Mouse (Mus musculus) hindbrain, embryonic 16.5 days (tissue): Measurements from ENCODE around the gene C4b. TPM values are rescaled to one million over a fixed set of nuclear protein-coding genes. Genes with fewer than 3 reads are reported as not detected.

Experiments
- ATAC-seq: fragments of 200-750 bp; cut with Nextera tagmentation; 2 replicates; pipeline ENCODE4 v1.8.0; 2017; ENCODE audit warnings: moderate TSS enrichment, moderate library complexity
- H3K27ac ChIP-seq: fragments of 300-500 bp; sonication (generic); 2 replicates; pipeline ENCODE4 v1.5.1; 2014; ENCODE audit warnings: low read depth, mild to moderate bottlenecking, control low read depth, low read length, moderate library complexity
- H3K27me3 ChIP-seq: fragments of 300-500 bp; sonication (generic); replicated peaks from 2 replicates; pipeline ENCODE4 v1.6.1; 2014; ENCODE audit warnings: low read length; ENCODE audit not compliant: control insufficient read depth, insufficient read depth
- H3K36me3 ChIP-seq: fragments of 300-500 bp; sonication (generic); 2 replicates; pipeline ENCODE4 v1.6.1; 2014; ENCODE audit warnings: mild to moderate bottlenecking, low read length, moderate library complexity, mixed read lengths; ENCODE audit not compliant: control insufficient read depth, insufficient read depth
- H3K4me1 ChIP-seq: fragments of 300-500 bp; sonication (generic); 2 replicates; pipeline ENCODE4 v1.6.1; 2014; ENCODE audit warnings: low read depth, low read length; ENCODE audit not compliant: control insufficient read depth, insufficient read depth
- H3K4me2 ChIP-seq: fragments of 300-500 bp; sonication (generic); 2 replicates; pipeline ENCODE4 v1.6.1; 2014; ENCODE audit warnings: mild to moderate bottlenecking, low read length, control low read depth, moderate library complexity
- H3K4me3 ChIP-seq: fragments of 300-500 bp; sonication (generic); 2 replicates; pipeline ENCODE4 v1.5.1; 2014; ENCODE audit warnings: mild to moderate bottlenecking, low read length, control low read depth, moderate library complexity
- H3K9ac ChIP-seq: fragments of 300-500 bp; sonication (generic); 2 replicates; pipeline ENCODE4 v1.6.1; 2014; ENCODE audit warnings: low read depth, mild to moderate bottlenecking, control low read depth, low read length, moderate library complexity
- H3K9me3 ChIP-seq: fragments of 300-500 bp; sonication (generic); 2 replicates; pipeline ENCODE4 v1.6.1; 2014; ENCODE audit warnings: mild to moderate bottlenecking, low read length, moderate library complexity; ENCODE audit not compliant: control insufficient read depth
- WGBS: fragments of 180-500 bp; shearing (Covaris S2); extraction: QIAGEN DNeasy Blood & Tissue Kit; methylation state at CpG from one replicate; pipeline ENCODE4 v1.1.7; 2014; 5-methylcytosine and 5-hydroxymethylcytosine counted together
- polyA plus RNA-seq: library from polyadenylated mRNA; unstranded; fragments of >200 nt; fragmentation: Nextera tagmentation; extraction: Ambion mirVana; gene quantifications from 2 replicates; pipeline ENCODE4 v1.2.1, GENCODE M21; 2015

The C4b gene
- polyA plus RNA-seq, 1 experiment from 2014 or later = 0.25 TPM

DNA sequence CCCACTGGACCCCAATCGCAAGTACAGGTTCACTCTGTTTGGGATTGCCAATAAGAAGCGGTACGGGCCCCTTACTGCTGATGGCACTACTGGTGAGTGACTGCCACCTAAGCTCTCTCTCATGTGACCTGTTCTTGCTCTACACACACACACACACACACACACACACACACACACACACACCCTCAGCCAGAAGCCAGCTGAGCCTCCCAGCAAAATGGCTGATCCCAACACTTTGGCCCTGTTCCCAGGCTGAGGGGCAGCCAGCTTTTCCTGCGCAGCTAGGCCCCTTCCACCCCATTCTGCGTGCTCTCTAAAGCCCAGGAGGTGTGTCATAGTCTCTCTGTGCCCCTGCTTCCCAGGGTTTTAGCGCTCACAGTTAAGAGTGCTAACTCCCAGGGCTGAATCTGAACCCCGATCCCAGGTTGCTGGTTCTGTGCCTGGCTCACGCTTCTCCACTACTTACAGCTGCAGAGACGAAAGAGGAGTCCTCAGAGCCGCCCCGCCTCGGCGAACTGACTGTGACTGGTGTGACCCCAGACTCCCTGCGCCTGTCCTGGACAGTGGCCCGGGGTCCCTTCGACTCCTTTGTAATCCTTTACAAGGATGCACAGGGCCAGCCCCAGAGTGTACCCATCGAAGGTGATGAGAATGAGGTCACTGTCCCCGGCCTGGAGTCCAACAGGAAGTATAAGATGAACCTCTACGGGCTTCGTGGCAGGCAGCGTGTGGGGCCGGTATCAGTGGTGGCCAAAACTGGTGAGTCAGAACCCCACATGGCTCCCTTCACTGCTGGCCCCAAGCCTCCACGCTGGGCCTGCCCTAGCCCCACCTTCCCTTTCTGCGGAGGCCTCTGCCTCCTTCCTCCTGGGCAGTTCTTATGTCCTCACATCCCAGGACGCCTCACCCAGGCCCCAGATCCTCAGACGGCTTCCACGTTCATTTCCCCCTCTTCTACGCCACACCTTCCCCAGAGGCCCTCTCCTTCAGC, 58.3 kb downstream of the C4b start:
- Histone ChIP-seq H3K27ac (no peak overlapping the region; the same call in 1 of the 2 replicates), H3K4me1 (no peaks in the 10 kb centered on the region), H3K36me3 (no peaks in the 10 kb centered on the region), H3K9ac (no peak overlapping the region), H3K9me3 (no peaks in the 10 kb centered on the region), H3K4me2 (no peak overlapping the region), H3K4me3 (no peak overlapping the region), H3K27me3 (no peaks in the 10 kb centered on the region)
- peak; percentile 73 for ATAC-seq
- WGBS = 79% methylated on average over 28 of the region's 28 CpGs

DNA sequence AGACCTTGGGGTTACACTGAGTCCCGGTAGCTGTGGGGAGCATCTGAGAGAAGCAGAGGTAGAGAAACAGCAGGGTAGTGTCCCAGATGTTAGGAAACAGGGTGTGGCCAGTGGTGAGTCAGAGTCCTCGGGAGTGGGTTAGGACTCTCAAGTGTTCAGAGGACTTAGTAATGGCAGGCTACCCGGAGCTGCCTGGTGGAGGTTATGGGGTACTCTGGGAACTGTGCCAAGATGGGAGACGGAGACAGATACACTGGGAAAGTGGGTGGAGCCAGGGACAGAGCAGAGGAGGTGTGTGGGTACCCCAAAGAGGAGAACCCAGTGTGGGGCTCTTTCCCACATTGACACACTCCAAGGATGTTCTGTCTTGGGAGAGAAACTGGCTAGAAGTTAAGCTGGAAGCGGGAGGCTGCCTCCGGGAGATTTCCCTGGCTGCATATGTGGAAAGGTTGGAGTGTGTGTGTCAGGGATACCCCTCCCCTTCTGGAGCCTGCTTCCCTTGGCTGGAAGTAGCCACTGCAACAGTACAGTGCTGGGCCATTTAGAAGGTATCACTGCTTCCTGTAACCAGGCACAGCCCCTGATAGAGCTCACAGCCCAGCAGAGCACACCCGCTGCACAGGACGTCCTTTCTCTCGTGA, 59.3 kb downstream of the C4b start:
- no peak overlapping the region for H3K4me3 ChIP-seq
- no peak overlapping the region for H3K9ac ChIP-seq
- no peak for ATAC-seq
- no peaks in the 10 kb centered on the region for H3K27me3 ChIP-seq
- WGBS = 67% methylated on average over 9 of the region's 9 CpGs
- H3K4me2 ChIP-seq = no peak overlapping the region
- no peaks in the 10 kb centered on the region for H3K9me3 ChIP-seq
- H3K27ac ChIP-seq = peak overlapping the region; percentile 7; the same call in 1 of the 2 replicates
- no peaks in the 10 kb centered on the region for H3K4me1 ChIP-seq
- H3K36me3 ChIP-seq = no peaks in the 10 kb centered on the region

DNA sequence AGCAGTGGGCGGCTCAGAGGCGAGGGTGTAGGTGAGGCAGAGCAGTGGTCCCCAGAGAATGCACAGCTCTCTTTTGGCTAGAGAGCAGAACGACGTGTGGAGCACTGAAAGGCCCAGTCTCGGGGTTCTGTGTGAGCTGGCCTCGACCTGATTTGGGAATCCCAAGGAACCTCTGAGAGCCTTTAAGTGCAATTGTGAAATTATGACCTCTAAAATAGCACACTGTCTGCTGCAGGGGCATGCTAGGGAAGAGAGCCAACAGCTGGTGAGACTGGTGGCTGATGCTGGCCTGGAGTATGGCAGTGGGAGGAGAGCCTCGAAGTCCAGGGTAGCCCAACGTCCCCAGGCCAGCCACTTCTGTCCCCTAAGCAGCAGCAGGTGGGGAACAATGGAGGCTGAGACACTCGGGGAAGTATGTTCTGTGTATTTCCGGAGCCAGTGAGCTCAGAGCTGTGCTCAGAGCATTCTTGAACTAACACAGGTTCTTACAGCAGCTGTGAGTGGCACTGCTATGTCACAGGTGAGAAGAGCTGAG, 59.9 kb downstream of the C4b start:
- 66% methylated on average over 10 of the region's 10 CpGs for WGBS

DNA sequence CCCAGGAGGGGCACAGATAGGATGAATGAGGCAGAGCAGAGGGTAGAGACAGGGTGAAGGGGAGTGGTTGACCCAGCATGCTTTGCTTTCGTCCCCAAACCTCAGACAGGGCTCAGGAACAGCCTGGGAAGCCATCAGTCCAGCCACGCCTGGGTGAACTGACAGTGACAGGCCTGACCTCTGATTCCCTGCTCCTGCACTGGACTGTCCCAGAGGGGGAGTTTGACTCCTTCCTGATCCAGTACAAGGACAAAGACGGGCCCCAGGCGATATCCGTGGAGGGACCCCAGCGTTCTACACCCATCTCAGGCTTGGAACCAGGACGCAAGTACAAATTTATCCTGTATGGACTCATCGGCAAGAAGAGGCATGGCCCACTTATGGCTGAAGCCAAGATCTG, 60.5 kb downstream of the C4b start:
- Histone ChIP-seq H3K27ac (no peak overlapping the region), H3K27me3 (no peaks in the 10 kb centered on the region), H3K4me3 (no peak overlapping the region), H3K4me1 (no peaks in the 10 kb centered on the region), H3K9me3 (no peaks in the 10 kb centered on the region), H3K36me3 (no peaks in the 10 kb centered on the region), H3K9ac (no peak overlapping the region), H3K4me2 (no peak overlapping the region)
- no peak for ATAC-seq
- 63% methylated on average over 8 of the region's 8 CpGs for WGBS

More for the DNA sequence above, 59.9 kb downstream of the C4b start:
- no peak for ATAC-seq
- H3K9ac ChIP-seq = no peak overlapping the region
- no peaks in the 10 kb centered on the region for H3K27me3 ChIP-seq
- H3K27ac ChIP-seq = no peak overlapping the region
- H3K4me3 ChIP-seq = no peak overlapping the region
- H3K9me3 ChIP-seq = no peaks in the 10 kb centered on the region
- H3K4me2 ChIP-seq = no peak overlapping the region
- H3K4me1 ChIP-seq = no peaks in the 10 kb centered on the region
- no peaks in the 10 kb centered on the region for H3K36me3 ChIP-seq

DNA sequence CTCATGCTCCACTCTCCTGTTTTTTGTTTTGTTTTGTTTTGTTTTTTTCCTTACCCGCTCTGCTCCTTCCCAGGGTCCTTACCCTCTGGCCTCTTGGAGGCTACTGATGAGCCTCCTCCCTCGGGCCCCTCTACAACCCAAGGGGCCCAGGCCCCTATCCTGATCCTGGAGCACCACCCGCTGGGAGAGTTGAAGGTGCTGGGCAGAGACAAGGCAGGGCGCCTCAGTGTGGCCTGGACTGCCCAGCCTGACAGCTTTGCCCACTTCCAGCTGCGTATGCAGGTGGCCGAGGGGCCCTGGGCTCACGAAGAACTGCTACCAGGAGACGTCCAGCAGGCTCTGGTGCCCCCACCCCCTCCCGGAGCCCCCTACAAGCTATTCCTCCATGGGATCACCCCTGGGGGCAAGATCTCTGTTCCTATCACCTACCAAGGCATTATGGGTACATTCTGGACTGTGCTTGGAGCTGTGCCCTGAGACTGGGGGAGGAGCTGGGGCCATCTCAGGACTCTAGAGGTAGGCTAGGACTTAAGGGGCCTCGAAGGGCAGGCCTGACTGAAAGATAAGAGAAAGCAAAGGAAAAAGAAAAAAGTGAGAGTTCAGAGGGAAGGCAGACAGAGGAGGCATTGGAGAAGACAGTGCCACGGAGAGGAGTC, 61.7 kb downstream of the C4b start:
- no peak overlapping the region for H3K9ac ChIP-seq
- H3K9me3 ChIP-seq = no peaks in the 10 kb centered on the region
- H3K4me2 ChIP-seq = no peak overlapping the region
- no peak overlapping the region for H3K4me3 ChIP-seq
- no peaks in the 10 kb centered on the region for H3K36me3 ChIP-seq
- H3K27ac ChIP-seq = no peak overlapping the region
- 78% methylated on average over 11 of the region's 11 CpGs for WGBS
- H3K4me1 ChIP-seq = no peaks in the 10 kb centered on the region
- no peak for ATAC-seq
- H3K27me3 ChIP-seq = no peaks in the 10 kb centered on the region

DNA sequence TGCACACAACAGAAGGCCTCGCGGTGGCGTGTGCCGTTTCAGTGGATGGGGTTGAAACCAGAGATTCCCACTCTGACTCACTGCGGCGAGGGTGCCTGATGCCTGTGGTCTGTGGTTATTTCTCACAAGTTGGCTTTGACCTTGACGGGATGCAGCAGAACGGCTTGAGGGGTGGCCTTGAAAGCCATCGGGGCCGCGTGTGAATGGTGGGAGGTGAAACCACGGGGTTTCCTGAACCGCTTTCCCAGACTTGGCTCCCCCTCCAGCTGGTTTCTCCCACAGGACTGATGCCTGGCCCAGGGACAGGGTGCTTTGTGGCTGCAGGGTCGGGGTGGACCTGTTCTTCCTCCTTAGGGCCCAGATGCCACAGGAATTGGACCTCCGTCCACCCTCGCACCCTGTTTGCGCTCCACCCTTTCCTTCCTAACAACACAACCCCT, 62.5 kb downstream of the C4b start:
- no peaks in the 10 kb centered on the region for H3K36me3 ChIP-seq
- H3K27ac ChIP-seq = no peak overlapping the region
- no peak for ATAC-seq
- H3K4me2 ChIP-seq = no peak overlapping the region
- H3K4me1 ChIP-seq = no peaks in the 10 kb centered on the region
- H3K9me3 ChIP-seq = no peaks in the 10 kb centered on the region
- H3K27me3 ChIP-seq = no peaks in the 10 kb centered on the region
- no peak overlapping the region for H3K4me3 ChIP-seq
- 77% methylated on average over 17 of the region's 17 CpGs for whole genome bisulfite sequencing
- H3K9ac ChIP-seq = no peak overlapping the region

DNA sequence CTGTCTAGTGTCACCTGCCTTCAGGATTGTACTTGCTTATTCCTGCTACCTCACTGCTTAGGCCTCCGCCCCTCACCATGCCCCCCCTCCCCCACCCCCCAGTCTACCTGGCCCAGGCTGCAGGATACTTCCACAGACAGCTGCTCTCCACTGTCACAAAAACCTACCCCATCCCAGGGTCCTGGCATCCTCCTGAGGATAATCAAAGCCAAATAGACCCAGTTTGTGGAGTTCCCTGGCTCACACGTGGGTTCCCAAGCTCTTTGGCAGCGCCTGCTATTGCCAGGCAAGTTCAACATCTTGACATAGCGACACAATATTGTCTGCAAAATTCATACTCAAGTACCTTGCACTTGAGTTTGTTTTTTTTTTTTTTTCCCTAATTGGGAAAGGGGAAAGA, 63.1 kb downstream of the C4b start:
- ATAC-seq = no peak

DNA sequence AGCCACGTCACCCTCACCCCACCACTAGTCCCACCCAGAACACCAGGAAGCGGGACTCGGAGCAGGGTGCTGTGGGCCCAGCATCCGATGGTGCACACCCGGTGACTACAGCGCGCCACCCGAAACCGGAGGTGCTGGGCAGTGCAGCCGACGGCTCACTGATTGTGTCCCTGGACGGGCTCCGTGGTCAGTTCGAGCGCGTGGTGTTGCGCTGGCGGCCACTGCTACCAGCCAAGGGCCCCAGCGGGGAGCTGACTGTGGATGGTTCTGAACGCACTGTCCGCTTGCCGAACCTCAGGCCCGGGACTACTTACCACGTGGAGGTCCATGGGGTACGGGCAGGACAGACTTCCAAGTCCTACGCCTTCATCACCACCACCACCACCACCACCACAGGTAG, 63.5 kb downstream of the C4b start:
- Histone ChIP-seq H3K4me1 (no peaks in the 10 kb centered on the region), H3K27me3 (no peaks in the 10 kb centered on the region), H3K4me3 (no peak overlapping the region), H3K27ac (no peak overlapping the region), H3K9me3 (no peaks in the 10 kb centered on the region), H3K36me3 (no peaks in the 10 kb centered on the region), H3K9ac (no peak overlapping the region), H3K4me2 (no peak overlapping the region)
- WGBS = 86% methylated on average over 26 of the region's 26 CpGs
- ATAC-seq = no peak

More for the DNA sequence above, 63.1 kb downstream of the C4b start:
- no peak overlapping the region for H3K4me3 ChIP-seq
- H3K27me3 ChIP-seq = no peaks in the 10 kb centered on the region
- no peak overlapping the region for H3K4me2 ChIP-seq
- no peaks in the 10 kb centered on the region for H3K36me3 ChIP-seq
- no peak overlapping the region for H3K9ac ChIP-seq
- WGBS = 87% methylated on average over 4 of the region's 4 CpGs
- no peaks in the 10 kb centered on the region for H3K4me1 ChIP-seq
- no peak overlapping the region for H3K27ac ChIP-seq
- H3K9me3 ChIP-seq = no peaks in the 10 kb centered on the region
